Mouse (Mus musculus): ENCODE results near the gene Olfr866.
A peak's percentile ranks its signal among the peaks of the same experiment; 100 is the strongest.

The Olfr866 gene

GRCm38 (mm10) chr9:20027935-20028334 is at the start of gene Olfr866:
TSS of gene Olfr866 (minus strand) at chr9:20028035.
- no peak for DNase-seq (ENCODE audit: low read depth, low spot score)

GRCm38 (mm10) chr9:20073523-20074177 is 45.8 kb upstream of the Olfr866 start:
- DNase-seq (ENCODE audit: low read depth, low spot score): peak; percentile 6

- no peak for DNase-seq (ENCODE audit: low read depth, low spot score)
Measured at GRCm38 (mm10) chr9:20071291-20071690, 43.5 kb upstream of the Olfr866 start.

- DNase-seq (ENCODE audit: low read depth, low spot score): no peak
Measured at GRCm38 (mm10) chr9:20070236-20070635, 42.4 kb upstream of the Olfr866 start.

- DNase-seq (ENCODE audit: low read depth, low spot score): no peak
Measured at GRCm38 (mm10) chr9:20057462-20057861, 29.6 kb upstream of the Olfr866 start, which contains the start of gene Olfr867. TSS of gene Olfr867 (minus strand) at chr9:20057562.

GRCm38 (mm10) chr9:20047964-20048363 is 20.1 kb upstream of the Olfr866 start:
- no peak for DNase-seq (ENCODE audit: low read depth, low spot score)
